In genomic region chr2:6321769-6322375, GRCm38 (mm10) we compare ENCODE assay signal across 8 mouse cellular contexts. TPM values are rescaled to one million over a fixed set of nuclear protein-coding genes. Genes with fewer than 3 reads are reported as not detected.
A peak's percentile ranks its signal among the peaks of the same experiment; 100 is the strongest.
DNase-seq lines count a peak whose midpoint lies in the region; ATAC-seq and TF ChIP-seq lines count a peak whose summit lies in the region.

No protein-coding gene starts in this region.

- peak overlapping the region; percentile 70 for H3K4me2 ChIP-seq in heart, embryonic 12.5 days
- H3K4me2 ChIP-seq in limb, embryonic 14.5 days (replicated peaks; ENCODE audit: low read depth, low read length, severe bottlenecking): peak overlapping the region; percentile 61
- H3K4me2 ChIP-seq in neural tube, embryonic 14.5 days (ENCODE audit: low read depth, low read length): peak overlapping the region; percentile 68

- 11% methylated on average over 9 of the region's 9 CpGs for WGBS in heart, embryonic 12.5 days
- WGBS in limb, embryonic 14.5 days: 2% methylated on average over 9 of the region's 9 CpGs
- 7% methylated on average over 9 of the region's 9 CpGs for whole genome bisulfite sequencing in neural tube, embryonic 14.5 days

- H3K9ac ChIP-seq in heart, embryonic 12.5 days: peak overlapping the region; percentile 97
- peak overlapping the region; percentile 96 for H3K9ac ChIP-seq in limb, embryonic 14.5 days (ENCODE audit: low read depth, low read length, severe bottlenecking)
- peak overlapping the region; percentile 98 for H3K9ac ChIP-seq in neural tube, embryonic 14.5 days (replicated peaks; ENCODE audit: low read depth, low read length)

- ATAC-seq in heart, embryonic 12.5 days (ENCODE audit: insufficient number of reproducible peaks, low FRiP score): peak; percentile 10; the same call in 1 of the 2 replicates
- no peak for ATAC-seq in limb, embryonic 14.5 days (ENCODE audit: low FRiP score, low read depth)
- no peak for ATAC-seq in neural tube, embryonic 14.5 days (ENCODE audit: low read depth)

- no peak for TF ChIP-seq POLR2A in limb, embryonic 14.5 days (IDR thresholded peaks at IDR 0.05; ENCODE audit: borderline replicate concordance, extremely low read depth, insufficient read depth, insufficient read length)

- peak overlapping the region; percentile 96 for H3K27ac ChIP-seq in heart, embryonic 12.5 days (ENCODE audit: poor library complexity, severe bottlenecking)
- H3K27ac ChIP-seq in limb, embryonic 14.5 days (replicated peaks; ENCODE audit: low read depth, low read length): peak overlapping the region; percentile 98
- peak overlapping the region; percentile 97 for H3K27ac ChIP-seq in neural tube, embryonic 14.5 days (ENCODE audit: low read depth, low read length)

- no peaks in the 10 kb centered on the region for H3K9me3 ChIP-seq in heart, embryonic 12.5 days (replicated peaks)
- no peaks in the 10 kb centered on the region for H3K9me3 ChIP-seq in limb, embryonic 14.5 days (ENCODE audit: control insufficient read depth, low read length)
- H3K9me3 ChIP-seq in neural tube, embryonic 14.5 days (ENCODE audit: control insufficient read depth, low read length): no peaks in the 10 kb centered on the region

- peak overlapping the region; percentile 98 for H3K4me3 ChIP-seq in heart, embryonic 12.5 days
- H3K4me3 ChIP-seq in limb, embryonic 14.5 days (replicated peaks; ENCODE audit: low read length): peak overlapping the region; percentile 95
- peak overlapping the region; percentile 90 for H3K4me3 ChIP-seq in neural tube, embryonic 14.5 days (ENCODE audit: low read depth, low read length)

- DNase-seq in heart, adult 8-10 months (ENCODE audit: low spot score): no peak
- peak; percentile 60 for DNase-seq in R1 (ENCODE audit: low read depth, low spot score)
- peak; percentile 66 for DNase-seq in forelimb bud, embryonic 11.5 days (ENCODE audit: low read depth, low spot score)
- DNase-seq in limb, embryonic 14.5 days (ENCODE audit: low spot score): peak; percentile 66
- no peak for DNase-seq in gastrocnemius, postnatal 4 days (ENCODE audit: low spot score in 2 of 2)
- DNase-seq in layer of hippocampus, postnatal 10 days (ENCODE audit: low spot score in 2 of 2): no peak

- no peaks in the 10 kb centered on the region for H3K36me3 ChIP-seq in heart, embryonic 12.5 days
- no peaks in the 10 kb centered on the region for H3K36me3 ChIP-seq in limb, embryonic 14.5 days (ENCODE audit: control insufficient read depth, insufficient read depth, low read length)
- H3K36me3 ChIP-seq in neural tube, embryonic 14.5 days (ENCODE audit: control insufficient read depth, insufficient read depth, low read length): no peaks in the 10 kb centered on the region

- H3K27me3 ChIP-seq in heart, embryonic 12.5 days (replicated peaks): no peaks in the 10 kb centered on the region
- H3K27me3 ChIP-seq in limb, embryonic 14.5 days (ENCODE audit: control insufficient read depth, insufficient read depth, low read length): no peaks in the 10 kb centered on the region
- H3K27me3 ChIP-seq in neural tube, embryonic 14.5 days (ENCODE audit: control insufficient read depth, insufficient read depth, low read length): no peaks in the 10 kb centered on the region

- peaks cover 17% of the 10 kb centered on the region for H3K4me1 ChIP-seq in heart, embryonic 12.5 days (replicated peaks)
- peaks cover 19% of the 10 kb centered on the region for H3K4me1 ChIP-seq in limb, embryonic 14.5 days (ENCODE audit: control insufficient read depth, insufficient read depth, low read length)
- H3K4me1 ChIP-seq in neural tube, embryonic 14.5 days (ENCODE audit: control insufficient read depth, insufficient read depth, low read length): peaks cover 13% of the 10 kb centered on the region

RNA-seq across cellular contexts. Expression of gene Usp6nl, which starts 0.6 kb away (rescaled TPM):
- 10.2 and 10.4 TPM in 2 replicates for polyA plus RNA-seq in heart, embryonic 12.5 days (2016; fragmentation: Nextera tagmentation; extraction: Ambion mirVana)
- total RNA-seq in heart, adult 8-10 months (2022): 1 to 10 TPM; 5.1 to 6.8 (median 5.5) TPM
- 11.8 and 11.9 TPM in 2 replicates for polyA plus RNA-seq in limb, embryonic 14.5 days (2012; rRNA removed)
- polyA plus RNA-seq in limb, embryonic 14.5 days (2014; fragmentation: Nextera tagmentation; extraction: Ambion mirVana): 7.5 and 11.5 TPM in 2 replicates
- polyA plus RNA-seq in neural tube, embryonic 14.5 days (2014; fragmentation: Nextera tagmentation; extraction: Ambion mirVana): 10.0 and 10.3 TPM in 2 replicates
- total RNA-seq in gastrocnemius, postnatal 4 days (2021): 10 to 100 TPM; 11.6 to 14.8 TPM
- total RNA-seq in layer of hippocampus, postnatal 10 days (2021): 10 to 100 TPM; 28.3 to 29.1 TPM

Comparison
In these comparisons a context has a peak if more than half of its experiments do, and no peak if none do; other contexts are left out.
1. DNase-seq: peak in R1 (single experiment), forelimb bud, embryonic 11.5 days (single experiment) and limb, embryonic 14.5 days (single experiment); none in heart, adult 8-10 months (single experiment), gastrocnemius, postnatal 4 days (0 of 2) and layer of hippocampus, postnatal 10 days (0 of 2).
2. Peak in every context shown above with its lines, with median percentiles within 50 percentile points of each other: H3K27ac ChIP-seq, H3K4me2 ChIP-seq, H3K4me3 ChIP-seq and H3K9ac ChIP-seq.